Mouse (Mus musculus) liver, embryonic 13.5 days (tissue): ENCODE data around the gene Focad. TPM values are rescaled to one million over a fixed set of nuclear protein-coding genes. Genes with fewer than 3 reads are reported as not detected.

ENCODE experiments used
- ATAC-seq: fragments of 200-750 bp; cut with Nextera tagmentation; 2 replicates; pipeline ENCODE4 v1.8.0; 2017; ENCODE audit warnings: low read depth, mild to moderate bottlenecking, moderate number of reproducible peaks, moderate library complexity
- DNase-seq: peaks from one replicate; pipeline ENCODE4 v3.0.0; 2022
- H3K27ac ChIP-seq: fragments of 300-500 bp; sonication (generic); 2 replicates; pipeline ENCODE4 v1.5.1; 2015; ENCODE audit warnings: moderate library complexity, mild to moderate bottlenecking, inconsistent platforms
- H3K27me3 ChIP-seq: fragments of 300-500 bp; sonication (generic); 2 replicates; pipeline ENCODE4 v1.6.1; 2015; ENCODE audit warnings: mild to moderate bottlenecking, inconsistent platforms
- H3K36me3 ChIP-seq: fragments of 300-500 bp; sonication (generic); 2 replicates; pipeline ENCODE4 v1.6.1; 2015; ENCODE audit warnings: mild to moderate bottlenecking, inconsistent platforms
- H3K4me1 ChIP-seq: fragments of 300-500 bp; sonication (generic); replicated peaks from 2 replicates; pipeline ENCODE4 v1.6.1; 2015; ENCODE audit warnings: inconsistent platforms
- H3K4me2 ChIP-seq: fragments of 300-500 bp; sonication (generic); 2 replicates; pipeline ENCODE4 v1.6.1; 2015; ENCODE audit warnings: inconsistent platforms, mild to moderate bottlenecking, moderate library complexity
- H3K4me3 ChIP-seq: fragments of 300-500 bp; sonication (generic); replicated peaks from 2 replicates; pipeline ENCODE4 v1.5.1; 2015; ENCODE audit warnings: mild to moderate bottlenecking, inconsistent platforms
- H3K9ac ChIP-seq: fragments of 300-500 bp; sonication (generic); 2 replicates; pipeline ENCODE4 v1.6.1; 2015; ENCODE audit warnings: mild to moderate bottlenecking, inconsistent platforms
- H3K9me3 ChIP-seq: fragments of 300-500 bp; sonication (generic); replicated peaks from 2 replicates; pipeline ENCODE4 v1.6.1; 2016; ENCODE audit warnings: inconsistent platforms
- WGBS: fragments of 180-500 bp; shearing (Covaris S2); methylation state at CpG from one replicate; pipeline ENCODE4 v1.1.7; 2015; ENCODE audit not compliant: insufficient replicate concordance; 5-methylcytosine and 5-hydroxymethylcytosine counted together
- polyA plus RNA-seq: library from polyadenylated mRNA; unstranded; fragments of >200 nt; fragmentation: Nextera tagmentation; extraction: Ambion mirVana; gene quantifications from 2 replicates; pipeline ENCODE4 v1.2.1, GENCODE M21; 2015

Focad gene
- polyA plus RNA-seq, 1 experiment from 2014 or later, result 7.2 TPM

GRCm38 (mm10) chr4:88270408-88271067 is 176.1 kb downstream of the Focad start:
- Histone ChIP-seq H3K9me3 (no peaks in the 10 kb centered on the region), H3K9ac (no peak overlapping the region), H3K4me3 (no peak overlapping the region), H3K27me3 (no peaks in the 10 kb centered on the region), H3K36me3 (no peaks in the 10 kb centered on the region), H3K4me1 (peaks cover 7% of the 10 kb centered on the region; the same call in 1 of the 2 replicates), H3K4me2 (no peak overlapping the region), H3K27ac (no peak overlapping the region)
- no peak for ATAC-seq
- no peak for DNase-seq
- WGBS, result 49% methylated on average over 7 of the region's 7 CpGs

GRCm38 (mm10) chr4:88275571-88276041 is 181.2 kb downstream of the Focad start:
- no peak for DNase-seq
- H3K4me3 ChIP-seq, result no peak overlapping the region
- no peak overlapping the region for H3K4me2 ChIP-seq
- WGBS, result 64% methylated on average over 6 of the region's 6 CpGs
- H3K36me3 ChIP-seq, result no peaks in the 10 kb centered on the region
- no peak overlapping the region for H3K9ac ChIP-seq
- H3K27me3 ChIP-seq, result no peaks in the 10 kb centered on the region
- peaks cover 9% of the 10 kb centered on the region; the same call in 1 of the 2 replicates for H3K4me1 ChIP-seq
- no peaks in the 10 kb centered on the region for H3K9me3 ChIP-seq
- H3K27ac ChIP-seq, result no peak overlapping the region
- no peak for ATAC-seq

GRCm38 (mm10) chr4:88276058-88276734 is 181.8 kb downstream of the Focad start:
- Histone ChIP-seq H3K9me3 (no peaks in the 10 kb centered on the region), H3K9ac (no peak overlapping the region), H3K36me3 (no peaks in the 10 kb centered on the region), H3K4me3 (no peak overlapping the region), H3K4me2 (no peak overlapping the region), H3K27me3 (no peaks in the 10 kb centered on the region), H3K4me1 (0 out of 2 replicates have a peak, but pooled peaks cover 6% of the 10 kb centered on the region), H3K27ac (no peak overlapping the region)
- WGBS, result 80% methylated on average over 4 of the region's 4 CpGs
- no peak for ATAC-seq
- DNase-seq, result no peak

GRCm38 (mm10) chr4:88278524-88278923 is 184.1 kb downstream of the Focad start:
- H3K9ac ChIP-seq, result no peak overlapping the region
- ATAC-seq (no peak), DNase-seq (no peak)
- 78% methylated on average over 2 of the region's 2 CpGs for WGBS
- H3K27me3 ChIP-seq, result no peaks in the 10 kb centered on the region
- H3K4me1 ChIP-seq, result 0 out of 2 replicates have a peak, but pooled peaks cover 6% of the 10 kb centered on the region
- no peaks in the 10 kb centered on the region for H3K9me3 ChIP-seq
- no peaks in the 10 kb centered on the region for H3K36me3 ChIP-seq
- no peak overlapping the region for H3K27ac ChIP-seq
- H3K4me2 ChIP-seq, result no peak overlapping the region
- no peak overlapping the region for H3K4me3 ChIP-seq

GRCm38 (mm10) chr4:88280536-88280935 is 186.1 kb downstream of the Focad start:
- ATAC-seq (no peak), DNase-seq (no peak)
- H3K4me3 ChIP-seq, result no peak overlapping the region
- 0 out of 2 replicates have a peak, but pooled peaks cover 5% of the 10 kb centered on the region for H3K4me1 ChIP-seq
- H3K9ac ChIP-seq, result no peak overlapping the region
- no peak overlapping the region for H3K4me2 ChIP-seq
- WGBS, result 79% methylated on average over 2 of the region's 2 CpGs
- H3K9me3 ChIP-seq, result no peaks in the 10 kb centered on the region
- H3K36me3 ChIP-seq, result no peaks in the 10 kb centered on the region
- no peak overlapping the region for H3K27ac ChIP-seq
- H3K27me3 ChIP-seq, result no peaks in the 10 kb centered on the region

GRCm38 (mm10) chr4:88295537-88295936 is 201.1 kb downstream of the Focad start:
- no peak for ATAC-seq
- WGBS, result 69% methylated on average over 6 of the region's 6 CpGs
- H3K36me3 ChIP-seq, result peaks cover 4% of the 10 kb centered on the region; the same call in 1 of the 2 replicates
- no peak overlapping the region for H3K9ac ChIP-seq
- H3K4me3 ChIP-seq, result no peak overlapping the region
- H3K9me3 ChIP-seq, result no peaks in the 10 kb centered on the region
- no peak for DNase-seq
- H3K27me3 ChIP-seq, result no peaks in the 10 kb centered on the region
- H3K27ac ChIP-seq, result no peak overlapping the region
- H3K4me2 ChIP-seq, result no peak overlapping the region
- no peaks in the 10 kb centered on the region for H3K4me1 ChIP-seq

- Histone ChIP-seq H3K27ac (no peak overlapping the region), H3K4me1 (no peaks in the 10 kb centered on the region)
- 76% methylated on average over 3 of the region's 3 CpGs for WGBS
These were observed 205.1 kb downstream of the Focad start for GRCm38 (mm10) chr4:88299551-88299950.

GRCm38 (mm10) chr4:88300832-88301621 is 206.6 kb downstream of the Focad start:
- H3K4me2 ChIP-seq, result no peak overlapping the region
- WGBS, result 66% methylated on average over 6 of the region's 6 CpGs
- ATAC-seq, result no peak
- no peak for DNase-seq
- H3K4me1 ChIP-seq, result no peaks in the 10 kb centered on the region
- H3K27ac ChIP-seq, result no peak overlapping the region
- no peaks in the 10 kb centered on the region for H3K9me3 ChIP-seq
- no peak overlapping the region for H3K9ac ChIP-seq
- H3K4me3 ChIP-seq, result no peak overlapping the region
- H3K27me3 ChIP-seq, result no peaks in the 10 kb centered on the region
- peaks cover 6% of the 10 kb centered on the region; the same call in 1 of the 2 replicates for H3K36me3 ChIP-seq

More at GRCm38 (mm10) chr4:88299551-88299950, 205.1 kb downstream of the Focad start:
- H3K9me3 ChIP-seq, result no peaks in the 10 kb centered on the region
- H3K4me3 ChIP-seq, result no peak overlapping the region
- H3K27me3 ChIP-seq, result no peaks in the 10 kb centered on the region
- ATAC-seq, result no peak
- no peak overlapping the region for H3K9ac ChIP-seq
- DNase-seq, result no peak
- H3K36me3 ChIP-seq, result peaks cover 6% of the 10 kb centered on the region; the same call in 1 of the 2 replicates
- no peak overlapping the region for H3K4me2 ChIP-seq

- no peak for ATAC-seq
- DNase-seq, result no peak
- H3K27ac ChIP-seq, result no peak overlapping the region
- no peak overlapping the region for H3K4me3 ChIP-seq
- H3K9me3 ChIP-seq, result no peaks in the 10 kb centered on the region
- peaks cover 6% of the 10 kb centered on the region; the same call in 1 of the 2 replicates for H3K36me3 ChIP-seq
- no peaks in the 10 kb centered on the region for H3K27me3 ChIP-seq
- peaks cover 5% of the 10 kb centered on the region for H3K4me1 ChIP-seq
- no peak overlapping the region for H3K9ac ChIP-seq
- H3K4me2 ChIP-seq, result no peak overlapping the region
These were observed 207.9 kb downstream of the Focad start for GRCm38 (mm10) chr4:88302291-88302690.

GRCm38 (mm10) chr4:88307691-88308090 is 213.3 kb downstream of the Focad start:
- ATAC-seq, result peak; percentile 97
- Histone ChIP-seq H3K9me3 (no peaks in the 10 kb centered on the region), H3K27ac (peak overlapping the region; percentile 64; the same call in 1 of the 2 replicates), H3K9ac (no peak overlapping the region), H3K4me2 (peak overlapping the region; percentile 40), H3K36me3 (peaks cover 6% of the 10 kb centered on the region; the same call in 1 of the 2 replicates), H3K4me3 (no peak overlapping the region), H3K4me1 (peaks cover 18% of the 10 kb centered on the region), H3K27me3 (no peaks in the 10 kb centered on the region)
- WGBS, result 22% methylated on average over 3 of the region's 3 CpGs
- peak; percentile 29 for DNase-seq
